Mouse (Mus musculus): ENCODE measurements at regions not wholly inside any gene's neighbourhood (a gene's known extent, or its start where the extent isn't known, plus 50 kb on each side); places are given as distances from the start of the nearest gene placed in this dataset.
A peak's percentile ranks its signal among the peaks of the same experiment; 100 is the strongest.

DNA sequence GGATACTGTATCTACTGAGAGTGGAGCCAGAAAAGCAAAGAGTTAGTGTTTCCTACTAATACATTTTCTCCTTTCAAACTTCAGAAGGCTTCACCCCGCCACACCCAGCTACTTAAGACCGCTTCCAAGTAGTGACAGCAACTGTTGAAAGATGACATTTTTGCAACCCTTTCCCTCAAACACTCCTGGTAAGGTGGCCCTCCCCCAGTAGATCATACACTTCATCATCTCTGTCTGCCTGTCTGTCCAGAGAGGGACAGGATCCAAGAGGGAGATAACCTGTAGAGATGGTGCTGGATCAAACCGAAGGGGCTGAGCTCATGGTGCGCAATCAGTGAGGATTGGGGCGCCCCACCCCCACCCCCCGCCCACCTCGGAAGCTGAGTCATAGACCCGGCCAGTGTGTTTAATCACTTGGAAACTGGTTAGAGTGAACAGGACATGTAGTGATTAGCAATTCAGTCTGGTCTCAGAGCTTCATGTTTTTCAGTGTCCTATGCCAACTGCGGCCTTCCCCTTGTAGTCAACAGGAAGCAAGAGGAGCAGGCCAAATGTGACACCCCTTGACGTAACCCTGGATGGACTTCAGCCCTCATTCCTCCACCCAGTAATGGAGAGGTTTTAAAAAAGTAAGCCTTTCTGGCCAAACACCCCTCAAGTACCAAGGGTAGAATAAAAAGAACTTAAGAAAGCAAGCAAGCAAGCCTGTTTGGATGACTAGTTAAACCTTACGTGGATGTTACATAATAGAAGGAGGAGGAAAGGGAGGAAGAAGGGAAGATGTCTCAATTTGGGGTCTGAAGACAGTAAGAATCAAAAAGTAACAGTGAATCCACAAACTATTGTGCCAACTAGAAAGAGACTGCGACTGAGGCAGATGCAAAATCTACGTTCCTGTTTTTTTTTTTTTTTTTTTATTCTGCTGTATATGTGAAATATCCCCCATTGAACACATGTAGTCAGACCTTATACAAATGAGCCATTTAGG is 2291.9 kb upstream of the Gm7489 start:
- no peak for DNase-seq

DNA sequence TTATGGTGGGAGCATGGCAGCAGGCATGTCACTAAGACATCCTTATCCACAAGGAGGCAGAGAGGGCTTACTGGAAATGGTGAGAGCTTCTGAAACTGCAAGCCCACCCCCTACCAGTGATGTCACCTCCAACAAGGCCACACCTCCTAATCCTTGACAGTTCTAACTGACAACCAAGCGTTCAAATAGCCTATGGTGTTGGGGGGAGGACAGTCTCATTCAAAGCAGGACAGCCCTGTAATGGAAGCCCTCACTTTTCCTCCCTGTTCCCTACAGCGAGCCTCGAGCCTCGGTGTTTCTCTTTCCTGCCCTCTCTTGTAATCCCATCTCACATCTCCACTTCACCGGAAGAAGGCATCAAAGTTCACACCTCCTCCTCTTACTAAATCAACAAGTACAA is 2290.6 kb upstream of the Gm7489 start:
- no peak for DNase-seq

DNA sequence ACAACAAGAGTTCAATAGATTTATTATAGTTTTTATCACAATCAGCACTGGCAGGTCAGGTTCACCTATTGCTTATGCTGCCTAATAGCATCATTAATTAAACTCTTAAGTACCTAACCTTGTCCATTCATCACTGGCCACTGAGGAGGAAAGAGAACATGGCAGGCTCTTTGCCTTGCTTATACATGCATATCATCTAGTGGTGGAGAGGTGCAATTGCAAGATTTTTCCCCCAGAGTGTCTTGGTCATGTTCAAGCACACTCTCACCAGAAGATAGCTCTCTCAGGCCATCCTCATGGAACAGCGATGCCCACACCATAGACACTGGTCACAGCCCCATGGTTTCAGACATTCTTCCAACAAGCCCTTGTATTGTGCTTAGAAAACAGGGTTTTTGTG is 2289.1 kb upstream of the Gm7489 start:
- no peak for DNase-seq

DNA sequence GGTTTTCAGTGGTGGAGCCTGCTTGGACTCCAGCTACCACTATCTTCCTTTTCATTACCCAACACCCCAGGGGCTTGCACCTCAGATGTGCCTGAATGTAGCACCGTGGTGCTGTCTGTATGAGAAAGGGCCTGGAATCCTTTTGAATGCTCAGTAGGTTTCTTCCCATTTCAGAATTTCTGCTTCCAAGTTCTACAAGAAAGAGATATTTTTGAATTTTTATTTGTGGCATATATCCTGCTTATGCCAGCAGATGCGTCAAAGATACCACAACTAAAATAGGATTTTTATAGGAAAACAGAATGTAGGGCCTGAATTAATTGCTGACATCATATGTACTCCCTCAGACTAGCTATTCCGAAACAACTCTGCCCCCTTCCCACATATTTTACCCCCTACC is 2286.9 kb upstream of the Gm7489 start:
- DNase-seq, result no peak

DNA sequence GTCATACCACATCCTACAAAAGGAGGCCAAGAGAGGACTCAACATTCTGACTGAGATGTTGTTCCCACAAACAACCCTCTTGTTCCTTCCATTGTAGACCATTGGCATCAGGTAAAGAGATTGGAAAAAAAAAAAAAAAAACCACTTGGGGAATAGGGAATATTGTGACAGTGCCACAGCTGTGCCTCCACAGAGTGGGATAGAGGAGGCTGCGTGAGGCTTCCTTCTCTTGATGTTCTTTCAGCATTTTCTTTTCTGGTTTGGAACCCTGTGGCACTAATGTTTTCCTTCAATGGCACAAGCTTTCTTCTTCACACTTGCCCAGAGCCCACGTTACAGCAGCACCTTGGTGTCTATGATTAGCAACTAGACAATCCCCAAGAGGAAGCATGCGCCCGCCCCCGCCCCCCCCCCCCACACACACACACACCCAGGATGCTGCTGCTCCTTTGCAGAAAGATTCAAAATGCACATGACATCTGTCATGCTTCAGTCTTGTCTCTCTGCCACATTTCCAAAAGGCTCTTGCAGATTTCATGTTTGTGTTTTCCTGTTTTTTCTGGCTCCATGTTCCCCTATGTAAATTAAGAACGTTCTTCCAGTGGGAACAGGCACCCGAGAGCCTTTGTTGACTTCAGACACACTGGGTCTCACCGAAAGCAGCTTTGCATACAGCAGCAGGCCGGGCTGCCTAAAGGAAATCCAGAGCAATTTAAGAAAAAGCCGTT is 2283.4 kb upstream of the Gm7489 start:
- DNase-seq, result no peak

DNA sequence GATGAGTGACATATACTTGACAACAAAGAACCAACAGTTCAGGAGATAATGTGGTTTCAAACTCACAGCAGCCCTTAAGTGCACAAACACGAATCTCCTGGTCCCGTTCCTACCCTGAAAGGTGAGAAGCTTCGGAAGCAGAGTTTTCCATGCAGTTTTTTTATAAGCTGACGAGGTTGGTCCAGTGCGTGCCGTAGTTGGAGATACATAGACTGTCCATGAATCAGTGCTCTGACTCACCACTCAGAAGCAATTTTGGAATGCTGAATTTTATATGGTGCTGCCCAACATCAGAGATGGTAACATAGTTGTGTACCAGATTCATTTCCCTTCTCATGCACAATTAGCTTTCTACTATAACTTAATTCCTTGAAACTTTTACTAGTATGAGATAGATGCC is 2263.3 kb upstream of the Gm7489 start:
- DNase-seq, result no peak

DNA sequence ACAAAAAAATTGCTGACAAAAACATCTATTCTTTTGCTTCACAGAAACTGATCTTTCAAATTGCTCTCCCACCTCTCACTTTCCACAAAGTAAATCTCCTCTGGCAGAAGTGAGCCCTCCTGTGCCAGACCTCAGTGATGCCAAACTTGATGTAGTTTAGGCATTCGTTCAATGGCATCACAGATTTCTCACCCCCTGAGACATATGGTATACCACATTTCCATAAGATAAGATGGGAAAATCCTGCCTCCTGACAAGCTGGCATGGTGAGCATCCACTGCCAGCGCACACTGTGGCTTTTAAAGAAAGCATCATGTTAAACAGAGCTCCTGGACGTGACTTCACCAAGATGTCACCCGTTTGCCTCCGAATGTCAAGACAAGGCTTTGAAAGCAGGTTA is 2257.2 kb upstream of the Gm7489 start:
- DNase-seq, result no peak

DNA sequence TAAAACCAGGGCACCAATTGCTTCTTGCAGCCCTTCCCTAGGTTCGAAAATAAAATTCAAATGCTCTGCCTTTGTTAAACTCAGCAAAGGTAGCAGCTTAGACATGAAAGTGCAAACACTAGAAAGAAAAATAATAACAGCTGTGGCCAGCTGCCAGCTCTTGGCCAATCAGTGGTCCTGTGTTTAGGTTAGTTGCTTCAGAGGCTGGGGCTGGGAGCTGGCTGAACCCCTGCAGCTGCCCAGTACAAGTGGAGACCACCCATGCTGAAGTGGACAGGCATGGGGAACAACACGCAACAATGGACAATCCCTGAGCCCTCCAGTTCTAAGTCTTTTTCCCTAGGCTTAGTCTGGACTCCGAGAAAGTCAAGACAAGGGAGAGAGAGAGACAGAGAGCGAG is 2256.2 kb upstream of the Gm7489 start:
- no peak for DNase-seq

DNA sequence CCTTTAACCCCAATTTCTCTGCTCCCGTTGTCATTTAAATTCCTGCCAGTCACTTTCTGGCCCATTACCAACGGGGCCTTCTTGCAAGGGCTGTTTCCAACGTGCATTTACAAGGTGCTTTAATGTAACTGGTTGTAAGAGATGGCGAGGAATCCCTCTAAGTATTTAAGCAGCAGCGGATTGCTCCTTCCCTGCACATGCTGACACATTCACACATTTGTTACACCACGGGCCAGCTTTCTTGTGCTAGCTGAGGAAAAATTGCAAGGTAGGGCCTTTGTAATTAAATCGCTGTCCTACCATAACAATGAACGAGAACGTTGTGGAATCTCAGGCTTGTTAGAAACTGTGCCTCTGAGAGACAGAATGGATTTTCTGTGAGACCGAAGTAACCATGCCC is 2252.8 kb upstream of the Gm7489 start:
- no peak for DNase-seq

DNA sequence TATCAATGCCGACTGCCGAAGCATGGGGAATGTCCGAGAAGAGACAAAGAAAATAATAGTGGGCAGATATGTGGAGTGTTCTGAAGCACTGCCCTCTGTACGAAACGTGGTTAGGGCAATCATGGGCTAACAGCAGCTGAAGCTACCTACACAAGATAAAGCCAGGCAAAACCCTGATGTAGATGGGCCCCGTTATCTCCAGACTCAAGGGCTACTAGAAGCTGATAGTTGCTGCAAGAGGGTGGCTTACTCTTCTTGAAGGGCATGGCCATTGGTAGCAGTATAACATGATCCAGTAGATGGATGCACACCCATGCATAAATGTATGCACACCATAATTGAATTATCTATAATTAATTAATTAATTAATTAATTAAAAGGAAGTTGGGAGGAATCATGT is 2251.6 kb upstream of the Gm7489 start:
- DNase-seq, result no peak

DNA sequence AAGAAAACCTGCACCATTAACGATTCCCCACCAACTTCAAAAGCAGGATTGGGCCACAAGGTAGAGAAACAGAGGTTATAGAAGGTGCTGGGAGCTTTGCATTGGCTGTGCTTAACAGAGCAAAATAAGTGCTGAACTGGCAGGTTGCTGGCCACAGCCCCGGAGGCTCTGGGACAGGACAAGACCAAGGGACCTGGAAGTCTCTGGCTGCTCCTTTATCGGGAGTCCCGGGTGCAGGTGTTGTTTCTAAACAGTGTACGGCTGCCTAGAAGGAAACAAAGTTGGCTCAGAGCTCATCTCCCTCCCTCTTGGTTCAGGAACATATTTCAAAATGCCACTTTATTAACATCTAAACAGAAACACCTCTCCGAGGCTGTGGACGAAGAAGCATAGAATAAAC is 2250.0 kb upstream of the Gm7489 start:
- no peak for DNase-seq

DNA sequence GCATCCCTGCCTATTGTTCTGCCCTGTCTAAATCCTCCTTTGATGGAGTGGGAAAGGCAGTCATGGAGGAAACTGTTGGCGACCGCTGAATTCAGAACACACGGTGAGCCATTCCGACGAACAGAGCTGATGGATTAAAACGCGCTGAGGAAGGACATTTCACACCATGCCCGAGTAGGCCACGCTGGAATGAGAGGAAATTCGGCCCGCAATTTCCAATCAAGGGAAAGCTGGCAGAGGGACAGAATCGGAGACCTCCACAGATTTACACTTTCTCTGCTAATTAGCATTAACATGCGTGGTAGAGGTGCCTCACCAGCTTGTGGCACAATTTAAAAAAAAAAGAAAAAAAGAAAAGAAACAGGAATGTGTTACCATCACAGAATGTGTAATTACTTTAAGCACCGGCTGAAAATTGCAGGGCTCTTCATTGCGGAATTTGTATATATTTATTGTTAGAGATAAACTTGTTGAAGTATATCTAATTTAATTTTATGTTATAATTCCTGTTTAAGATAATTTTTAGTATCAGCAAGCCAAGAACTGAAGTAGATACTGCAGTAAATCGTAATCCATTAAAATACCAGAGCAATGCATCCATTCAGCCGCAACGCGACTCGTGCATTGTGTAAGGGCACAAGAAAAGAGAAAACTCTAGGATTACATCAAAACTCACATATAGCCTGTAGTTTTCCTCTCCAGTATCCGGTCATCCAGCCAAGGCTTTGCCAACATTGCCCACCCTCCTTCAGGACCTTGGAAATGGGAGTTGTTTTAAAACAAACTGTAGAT is 2249.4 kb upstream of the Gm7489 start:
- peak; percentile 8 for DNase-seq

DNA sequence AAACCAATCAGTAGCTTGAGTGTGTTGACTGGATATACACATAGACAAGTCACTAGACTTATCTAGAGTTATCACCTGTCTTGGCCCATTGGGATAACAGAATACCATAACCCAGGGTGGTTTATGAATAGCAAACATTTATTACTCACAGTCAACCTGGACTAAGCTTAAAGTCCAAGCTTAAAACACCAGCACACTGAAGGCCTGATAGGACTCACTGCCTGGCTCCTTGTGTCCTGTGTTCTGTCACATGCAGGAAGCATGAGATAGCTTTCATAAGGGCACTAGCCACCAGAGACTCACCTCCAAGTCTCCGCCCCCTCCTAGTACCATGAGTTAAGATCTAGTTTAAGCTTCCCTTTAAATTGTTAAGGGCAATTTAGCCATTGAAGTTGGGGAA is 2247.1 kb upstream of the Gm7489 start:
- DNase-seq, result no peak

DNA sequence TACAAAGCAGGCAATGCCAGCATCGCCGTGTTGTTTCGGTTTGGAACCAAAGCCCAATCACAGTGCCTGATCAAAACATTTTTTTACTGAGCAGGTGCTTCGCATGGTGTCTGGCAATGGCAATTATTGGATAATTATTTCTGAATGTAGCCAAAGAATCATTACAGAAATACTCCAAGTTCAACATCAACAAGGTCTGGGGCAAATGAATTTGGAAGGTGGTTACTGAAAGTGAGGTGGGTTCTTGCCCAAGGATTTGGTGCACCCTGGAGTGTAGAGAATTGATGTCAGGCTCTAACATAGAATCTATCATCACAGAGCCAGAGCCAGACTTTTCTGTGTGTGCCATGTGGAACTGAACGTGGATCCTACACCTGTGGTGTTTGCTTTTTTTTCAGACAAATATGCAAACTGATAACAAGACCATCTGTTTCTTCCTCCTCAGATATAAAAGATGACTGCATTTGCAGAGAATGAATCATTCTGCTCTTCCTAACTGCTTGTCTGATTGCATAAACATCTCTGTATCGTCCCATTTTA is 2240.9 kb upstream of the Gm7489 start:
- DNase-seq, result no peak

DNA sequence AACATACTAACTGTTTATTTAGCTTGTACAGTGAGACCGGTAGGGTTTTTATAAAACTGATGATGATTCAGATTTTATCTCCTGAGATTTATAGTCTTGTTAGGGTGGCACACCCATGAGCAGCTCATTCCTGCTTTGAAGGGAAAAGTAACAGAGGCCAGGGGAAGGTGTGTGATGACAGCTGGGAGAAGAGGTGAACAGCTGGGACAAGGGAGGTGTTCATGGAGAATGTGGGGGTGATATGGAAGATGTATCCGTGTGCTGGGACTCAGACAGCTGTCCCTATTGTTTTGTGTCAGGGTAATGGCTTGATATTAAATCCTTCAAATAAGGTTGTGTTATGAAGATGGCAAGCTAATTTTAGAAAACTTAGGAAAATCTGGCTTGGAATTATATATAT is 2238.4 kb upstream of the Gm7489 start:
- DNase-seq, result no peak

DNA sequence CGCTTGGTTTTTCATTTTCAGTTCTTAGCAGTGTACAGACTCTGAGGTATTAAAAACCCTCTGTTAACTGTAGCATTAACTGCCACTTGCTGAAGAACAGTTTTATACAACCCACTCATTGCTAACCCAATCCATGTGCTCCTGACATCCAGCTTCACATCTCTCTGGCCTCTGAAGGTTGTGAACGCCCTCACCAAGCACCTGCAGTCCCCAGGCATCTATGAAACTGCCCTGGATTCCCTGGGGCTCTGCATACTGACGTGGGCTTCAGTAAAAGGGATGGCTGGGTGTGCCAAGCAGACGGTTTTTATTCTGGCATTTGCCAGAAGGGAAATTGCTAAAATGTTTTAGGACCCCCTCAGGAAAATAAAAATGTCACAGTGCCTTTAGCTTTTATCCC is 2232.2 kb upstream of the Gm7489 start:
- DNase-seq, result no peak

DNA sequence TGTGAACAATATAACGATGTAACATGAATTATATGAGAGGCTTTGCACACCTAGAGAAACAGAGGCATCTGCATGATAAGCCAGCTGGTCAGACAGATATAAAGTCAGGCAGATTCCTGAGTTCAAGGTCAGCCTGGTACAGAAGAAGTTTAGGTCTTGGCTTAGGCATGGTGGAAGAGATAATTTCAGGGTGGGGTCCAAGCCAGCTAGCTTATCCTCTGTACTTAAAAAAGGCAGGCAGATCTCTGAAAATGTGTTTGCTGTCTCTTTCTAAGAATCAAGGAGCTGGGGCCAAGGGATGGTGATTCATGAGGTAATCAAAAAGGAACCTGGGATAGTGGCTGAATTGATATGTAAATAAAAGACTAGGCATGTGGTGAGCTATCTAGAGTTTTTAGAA is 2227.1 kb upstream of the Gm7489 start:
- no peak for DNase-seq

DNA sequence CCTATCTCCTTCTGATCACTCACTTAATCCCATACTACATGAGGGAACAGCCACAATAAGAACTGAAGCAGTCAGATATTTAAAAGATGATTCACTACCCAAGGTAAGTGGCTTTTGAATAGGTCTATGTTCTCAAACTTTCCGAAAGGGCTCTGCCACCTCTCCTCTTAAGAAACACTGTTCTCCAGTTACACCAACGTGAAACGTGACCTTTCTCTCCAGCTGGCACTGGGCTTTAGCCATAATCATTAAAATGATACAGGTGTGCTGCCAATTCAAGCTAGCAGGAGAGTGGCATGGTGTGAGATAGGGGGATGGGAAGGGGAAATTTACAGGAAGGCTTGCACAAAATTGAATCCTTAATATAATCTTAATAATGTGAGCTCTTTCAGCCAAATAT is 2216.4 kb upstream of the Gm7489 start:
- DNase-seq, result no peak

DNA sequence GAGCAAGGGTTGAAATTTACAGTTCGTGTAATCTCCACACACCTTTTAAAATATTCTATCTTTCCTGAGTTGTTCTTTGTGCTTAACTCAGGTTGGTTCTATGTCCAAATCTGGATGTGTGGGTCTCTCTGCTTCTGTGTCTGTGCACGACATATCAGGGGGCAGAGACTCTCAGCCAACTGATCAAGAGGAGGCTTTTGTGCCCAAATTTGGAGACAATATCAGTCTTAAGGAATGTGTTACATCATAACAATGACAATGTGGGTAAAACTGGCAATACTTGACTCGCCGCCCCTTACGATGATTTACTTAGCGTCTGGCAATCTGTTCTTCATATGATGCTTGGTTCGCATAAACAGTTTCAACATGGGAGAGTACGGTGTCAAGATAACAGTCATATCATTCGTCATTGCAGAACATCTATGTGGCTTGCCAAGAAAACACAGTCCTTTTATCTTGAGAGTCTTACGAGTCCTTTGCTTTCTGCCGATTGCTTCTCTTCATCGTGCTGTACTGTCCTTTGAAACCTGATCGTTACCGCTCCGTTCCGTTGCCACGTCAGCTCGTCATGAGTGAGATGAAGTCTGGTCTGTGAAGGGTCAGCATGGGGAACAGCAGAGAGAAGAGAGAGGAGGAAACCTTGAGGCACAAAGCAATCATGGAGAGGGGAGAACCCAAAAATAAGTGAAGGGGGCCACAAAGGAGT is 2212.9 kb upstream of the Gm7489 start:
- no peak for DNase-seq

DNA sequence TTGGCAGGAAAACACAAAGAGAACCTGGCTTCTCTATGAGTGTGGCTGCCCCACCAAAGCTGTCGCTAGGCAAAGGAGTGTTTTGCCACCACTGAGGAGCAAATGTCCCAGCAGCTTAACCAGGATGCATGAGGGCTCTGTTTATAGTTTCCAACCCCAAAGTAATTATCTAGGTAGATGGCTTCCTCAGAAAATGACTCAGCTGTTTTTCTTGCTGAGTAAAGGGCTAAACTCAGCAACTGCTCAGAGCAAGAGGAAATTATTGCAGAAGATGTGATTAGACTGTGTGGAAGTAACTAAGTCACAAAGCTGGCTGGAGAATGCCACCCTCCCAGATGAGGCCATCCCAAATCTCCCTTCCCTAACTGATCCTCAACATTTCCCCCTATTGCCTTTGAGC is 2211.2 kb upstream of the Gm7489 start:
- DNase-seq, result no peak

DNA sequence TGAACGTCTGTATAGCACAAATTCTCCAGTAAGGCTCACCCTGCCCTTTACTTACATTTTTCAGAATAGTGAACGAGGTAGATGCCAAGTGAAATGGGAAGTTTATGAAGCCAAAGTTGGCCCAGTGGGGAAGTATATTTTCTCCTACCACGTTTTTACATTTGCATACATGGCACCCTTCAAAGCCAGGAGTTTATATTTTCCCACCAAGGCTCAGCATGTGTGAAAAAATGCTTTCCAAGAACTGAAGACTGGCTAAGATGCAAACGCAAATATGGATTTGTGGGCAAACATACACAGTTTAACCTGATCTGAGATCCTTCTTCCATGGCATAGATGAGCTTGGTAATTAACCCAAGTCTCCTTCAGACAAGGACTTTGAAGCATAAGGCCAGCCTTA is 2209.4 kb upstream of the Gm7489 start:
- DNase-seq, result no peak

DNA sequence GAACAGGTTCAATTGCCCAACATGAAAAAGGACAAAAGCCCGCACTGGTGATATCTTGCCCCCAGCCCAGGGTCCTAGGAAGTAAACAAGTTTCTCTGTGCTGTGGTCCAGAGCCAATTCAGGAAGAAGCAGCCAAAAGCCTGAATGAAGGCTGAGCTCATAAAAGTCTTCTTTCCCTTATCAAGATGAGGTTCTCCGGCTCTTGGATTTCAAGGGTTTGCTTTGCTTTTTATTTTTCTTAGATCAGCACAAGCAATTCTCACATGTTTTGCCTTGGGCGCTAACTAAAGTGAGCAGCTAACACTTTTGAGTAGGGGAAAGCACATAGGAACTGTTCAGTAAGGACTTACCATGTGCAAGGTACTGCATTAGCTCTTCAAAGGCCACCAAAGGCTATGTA is 2208.0 kb upstream of the Gm7489 start:
- no peak for DNase-seq

DNA sequence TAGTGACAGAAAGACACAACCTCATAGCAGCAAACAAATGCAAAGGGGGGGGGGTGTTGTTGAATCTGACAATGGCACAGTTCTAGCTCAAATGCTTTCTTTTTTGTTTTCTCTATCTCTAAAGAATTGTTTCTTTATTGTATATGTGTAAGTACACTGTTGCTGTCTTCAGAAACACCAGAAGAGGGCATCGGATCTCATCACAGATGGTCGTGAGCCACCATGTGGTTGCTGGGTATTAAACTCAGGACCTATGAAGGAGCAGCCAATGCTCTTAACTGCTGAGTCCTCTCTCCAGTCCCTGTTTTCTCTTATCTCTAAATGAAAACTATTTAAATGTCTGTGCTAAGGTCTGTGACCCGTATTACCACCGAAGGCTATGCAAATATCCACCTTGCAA is 2207.4 kb upstream of the Gm7489 start:
- no peak for DNase-seq

Data from cerebellum, adult 9-11 months (tissue).